Mouse (Mus musculus): ENCODE measurements around the gene Nrxn1. TPM values are rescaled to one million over a fixed set of nuclear protein-coding genes. Genes with fewer than 3 reads are reported as not detected.

Gene Nrxn1
- total and polyA plus RNA-seq, 3 experiments: 5.3 to 12.7 (median 7.1) TPM

GRCm38 (mm10) chr17:90809197-90810163 lies 283.4 kb downstream of the Nrxn1 start:
- DNase-seq: peak; percentile 53

GRCm38 (mm10) chr17:90808256-90808655 lies 284.6 kb downstream of the Nrxn1 start:
- DNase-seq: no peak

DNA sequence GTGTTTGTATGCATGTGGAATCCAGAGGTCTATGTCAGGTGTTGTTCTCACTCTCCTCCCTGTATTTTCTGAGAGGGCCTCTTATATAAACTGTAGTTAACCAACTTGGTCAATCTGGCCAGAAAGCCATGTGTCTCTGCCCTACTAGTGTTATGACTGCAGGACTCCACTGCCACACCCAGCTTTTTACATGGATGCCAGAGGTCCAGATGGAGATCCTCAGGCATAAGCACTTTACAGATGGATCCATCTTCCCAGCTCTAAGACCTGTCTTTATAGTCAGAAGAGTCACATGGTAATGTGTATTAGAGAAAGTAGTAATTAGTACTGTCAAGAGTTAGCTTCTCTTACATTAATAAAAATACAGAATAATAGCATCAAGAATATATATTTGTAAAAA lies 285.7 kb downstream of the Nrxn1 start:
- no peak for DNase-seq

DNA sequence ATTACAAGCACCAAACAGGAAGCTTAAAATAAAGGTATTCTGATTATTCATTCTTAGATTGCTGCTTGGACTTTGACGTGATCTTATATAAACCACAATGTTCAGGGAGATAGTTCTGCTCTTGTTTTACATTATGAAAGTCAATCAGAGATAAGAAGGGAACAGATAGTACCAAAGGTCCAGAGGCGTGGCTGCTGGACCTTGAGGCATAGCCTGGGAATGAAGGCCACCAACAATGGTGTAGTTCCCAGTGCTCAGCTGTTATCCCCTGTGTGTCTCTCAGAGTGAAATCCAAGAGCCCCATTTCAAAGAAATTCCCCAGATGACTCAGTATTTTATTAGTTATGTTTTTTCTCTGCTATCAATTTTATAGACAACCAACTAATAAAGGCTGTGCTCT lies 294.2 kb downstream of the Nrxn1 start:
- peak; percentile 10 for DNase-seq

DNA sequence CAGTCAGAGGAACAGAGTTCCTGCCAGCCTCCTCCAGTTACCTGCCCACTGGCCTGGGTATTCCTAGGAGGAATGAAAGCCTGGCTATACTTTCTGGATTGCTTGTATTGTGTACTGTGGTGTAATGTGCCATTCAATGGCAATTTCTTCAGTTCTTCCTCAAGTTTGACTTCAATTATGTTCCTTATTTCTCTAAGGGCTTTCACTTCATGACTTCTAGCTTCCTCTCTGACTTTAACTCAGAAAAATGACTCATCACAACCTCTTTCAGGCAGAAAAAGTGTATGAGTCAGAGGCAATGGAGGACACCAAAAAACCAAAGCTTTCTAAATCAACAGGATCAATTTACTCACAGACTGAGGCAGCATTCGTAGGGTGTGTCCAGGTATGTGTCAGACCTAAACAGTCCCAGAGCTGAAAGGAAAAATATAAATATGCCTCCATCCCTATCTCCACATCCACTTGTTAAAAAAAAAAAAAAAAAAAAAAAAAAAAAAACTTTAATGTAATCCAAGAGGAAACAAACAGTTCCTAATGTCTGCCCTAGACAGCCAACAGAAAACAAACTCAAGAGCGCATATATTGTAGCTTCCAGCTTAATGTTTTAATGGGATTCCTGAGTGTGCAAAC lies 295.1 kb downstream of the Nrxn1 start:
- DNase-seq: no peak

GRCm38 (mm10) chr17:90796974-90797373 lies 295.9 kb downstream of the Nrxn1 start:
- no peak for DNase-seq

GRCm38 (mm10) chr17:90788491-90789127 lies 304.3 kb downstream of the Nrxn1 start:
- DNase-seq: no peak

- no peak for DNase-seq
These were observed 304.8 kb downstream of the Nrxn1 start for GRCm38 (mm10) chr17:90788040-90788439.

DNA sequence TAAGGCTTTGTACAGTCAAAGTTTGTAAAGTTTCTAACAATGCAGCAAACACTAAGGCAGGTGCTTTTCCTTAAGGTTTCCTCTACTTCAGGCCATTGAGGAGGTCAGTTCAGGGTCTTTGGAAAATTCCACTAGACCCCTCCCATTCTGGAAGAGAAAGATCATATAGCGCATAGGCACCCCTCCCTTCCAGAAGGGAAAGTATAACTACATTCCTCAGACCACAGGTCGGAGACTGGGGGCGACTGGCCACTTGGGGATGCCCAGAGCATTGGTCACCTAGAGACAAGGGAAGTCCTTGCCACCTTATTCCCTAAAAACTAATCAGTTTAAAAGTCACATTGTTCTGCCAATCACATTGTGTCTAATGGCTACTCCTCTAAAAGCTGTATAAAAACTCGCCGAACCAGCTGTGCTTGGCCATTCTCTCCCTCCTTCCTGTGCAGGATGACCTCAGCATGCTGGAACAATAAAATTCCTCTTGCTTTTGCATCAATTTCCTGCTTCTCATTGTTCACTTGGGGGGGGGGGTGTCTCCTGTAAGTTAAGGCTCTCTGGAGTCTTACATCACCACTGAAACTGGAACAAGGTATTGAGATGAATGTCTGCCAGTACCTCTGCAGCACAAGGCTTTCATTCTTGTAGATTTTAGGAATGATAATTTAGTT lies 305.6 kb downstream of the Nrxn1 start:
- no peak for DNase-seq

GRCm38 (mm10) chr17:90780481-90780880 lies 312.4 kb downstream of the Nrxn1 start:
- no peak for DNase-seq

DNA sequence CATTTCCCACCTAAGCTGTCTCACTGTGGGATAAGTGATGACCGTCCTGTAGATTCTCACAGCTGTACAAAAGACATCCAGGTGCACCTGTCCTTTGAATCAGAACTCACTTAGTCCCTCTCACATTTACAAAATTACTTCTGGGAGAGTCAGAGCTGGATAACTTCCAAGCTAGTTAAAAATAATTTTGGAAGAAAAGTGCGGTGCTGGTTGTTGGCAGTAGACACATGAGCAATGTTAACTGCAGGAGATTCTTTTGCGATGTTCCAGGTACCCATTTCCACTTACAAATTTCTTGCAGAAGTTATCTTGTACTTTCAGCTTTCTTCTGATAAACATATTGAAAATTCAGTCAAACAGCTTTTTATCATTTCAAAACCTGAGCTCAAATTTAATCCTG lies 317.5 kb downstream of the Nrxn1 start:
- no peak for DNase-seq

- DNase-seq: no peak
These were observed 319.6 kb downstream of the Nrxn1 start for GRCm38 (mm10) chr17:90773233-90773632.

GRCm38 (mm10) chr17:90768216-90768615 lies 324.7 kb downstream of the Nrxn1 start:
- no peak for DNase-seq

DNA sequence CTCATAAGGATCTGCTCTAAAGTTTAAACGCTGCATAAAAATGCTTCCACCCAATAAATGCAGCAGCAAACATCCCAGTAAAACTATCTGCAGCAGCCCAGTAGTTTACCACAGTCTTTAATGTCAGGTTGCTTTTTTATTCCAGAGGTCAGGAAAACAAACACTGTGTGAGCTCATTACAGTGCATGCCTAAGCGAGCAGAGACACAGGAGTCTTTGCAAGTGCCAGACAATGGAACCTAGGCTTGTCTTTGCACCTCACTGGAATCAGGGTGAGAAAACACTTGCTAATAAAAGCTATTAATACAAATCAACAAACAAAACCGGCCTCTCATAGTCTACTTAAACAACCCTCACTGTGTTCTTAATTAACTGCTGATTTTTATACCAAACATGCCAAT lies 365.7 kb downstream of the Nrxn1 start:
- no peak for DNase-seq

- DNase-seq: no peak
These were observed 388.1 kb downstream of the Nrxn1 start for GRCm38 (mm10) chr17:90704773-90705172.

DNA sequence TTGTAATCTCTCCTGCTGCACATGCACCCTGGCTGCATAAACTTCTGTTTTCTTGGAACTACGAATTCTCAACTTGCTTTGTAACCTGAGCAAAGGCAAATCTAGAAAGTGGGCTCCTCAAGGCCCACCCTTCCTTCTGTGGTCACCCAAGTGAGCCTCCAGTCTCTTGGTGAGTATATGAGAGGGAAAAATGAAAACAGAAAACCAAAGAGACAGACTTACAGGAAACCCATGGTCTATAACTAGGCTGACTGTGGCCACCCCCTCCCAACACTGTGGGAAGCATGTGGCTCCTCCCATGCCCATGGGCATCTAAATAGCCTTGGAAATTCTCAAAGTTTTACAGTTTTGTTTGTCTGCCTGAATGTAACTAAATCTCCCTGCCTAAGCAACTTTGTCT lies 390.2 kb downstream of the Nrxn1 start:
- no peak for DNase-seq

- DNase-seq: no peak
These were observed 396.6 kb downstream of the Nrxn1 start for GRCm38 (mm10) chr17:90696071-90696800.

DNA sequence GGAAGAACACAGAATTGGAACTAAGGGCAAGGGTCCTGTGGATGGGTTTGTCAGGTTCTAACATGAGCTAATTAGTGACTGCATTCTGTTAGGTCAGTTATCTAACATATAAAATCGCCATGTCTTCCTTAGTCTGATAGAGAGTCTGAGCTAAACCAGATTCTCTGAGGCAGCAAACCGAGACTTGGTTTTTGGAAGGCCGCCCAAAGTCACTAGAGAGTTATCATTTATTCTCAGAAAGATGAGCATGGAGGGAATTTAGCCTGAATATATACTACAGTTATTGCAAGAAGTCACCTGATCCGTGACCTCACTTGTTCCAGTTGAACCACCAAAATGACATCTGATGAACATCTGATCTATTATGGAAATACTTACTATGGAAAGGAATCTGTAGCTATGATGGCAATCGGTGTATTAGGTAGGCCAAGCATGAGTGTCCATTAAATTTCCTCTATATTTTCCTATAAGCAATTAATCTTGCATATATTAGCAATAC lies 397.7 kb downstream of the Nrxn1 start:
- no peak for DNase-seq

- no peak for DNase-seq
These were observed 408.7 kb downstream of the Nrxn1 start for GRCm38 (mm10) chr17:90684172-90684571.

GRCm38 (mm10) chr17:90681019-90681418 lies 411.9 kb downstream of the Nrxn1 start:
- DNase-seq: no peak

DNA sequence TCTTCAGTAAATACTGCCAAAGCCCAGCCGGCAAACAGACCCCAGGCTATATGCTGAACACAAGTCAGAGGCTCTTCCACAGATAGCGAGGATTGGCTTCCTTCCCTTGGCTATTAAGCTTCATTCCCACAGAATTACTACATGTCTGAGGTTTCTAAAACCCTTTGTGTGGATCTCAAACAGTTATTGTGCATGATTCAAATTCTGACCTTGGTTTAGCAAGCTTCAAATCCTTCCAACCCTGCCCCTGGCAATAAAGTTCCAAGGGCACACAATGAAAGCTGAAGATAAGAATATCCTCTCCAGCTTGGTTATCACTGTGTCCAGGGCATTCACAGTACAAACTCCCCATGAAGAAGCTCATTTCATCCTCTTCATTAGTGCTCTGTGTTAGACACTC lies 416.2 kb downstream of the Nrxn1 start:
- DNase-seq: peak; percentile 56
